Mouse (Mus musculus) lung, embryonic 14.5 days (tissue): ENCODE results near the gene Il1f5. TPM values are rescaled to one million over a fixed set of nuclear protein-coding genes. Genes with fewer than 3 reads are reported as not detected.

Source experiments
- ATAC-seq: fragments of 200-750 bp; cut with Nextera tagmentation; 2 replicates; pipeline ENCODE4 v1.8.0; 2017; ENCODE audit warnings: mild to moderate bottlenecking, moderate TSS enrichment, moderate library complexity; ENCODE audit not compliant: insufficient read depth
- DNase-seq: peaks from one replicate; pipeline ENCODE4 v3.0.0-alpha.2; 2015
- H3K27ac ChIP-seq: fragments of 300-500 bp; sonication (generic); 2 replicates; pipeline ENCODE4 v1.5.1; 2014; ENCODE audit warnings: low read depth, mild to moderate bottlenecking, moderate library complexity
- H3K27me3 ChIP-seq: fragments of 300-500 bp; sonication (generic); 2 replicates; pipeline ENCODE4 v1.6.1; 2014; ENCODE audit warnings: low read length, control low read depth; ENCODE audit not compliant: insufficient read depth
- H3K36me3 ChIP-seq: fragments of 300-500 bp; sonication (generic); 2 replicates; pipeline ENCODE4 v1.6.1; 2014; ENCODE audit warnings: control low read depth; ENCODE audit not compliant: insufficient read depth
- H3K4me1 ChIP-seq: fragments of 300-500 bp; sonication (generic); 2 replicates; pipeline ENCODE4 v1.6.1; 2014; ENCODE audit warnings: antibody characterized with exemption, control low read depth; ENCODE audit not compliant: insufficient read depth
- H3K4me2 ChIP-seq: fragments of 300-500 bp; sonication (generic); 2 replicates; pipeline ENCODE4 v1.6.1; 2014; ENCODE audit warnings: mild to moderate bottlenecking
- H3K4me3 ChIP-seq: fragments of 300-500 bp; sonication (generic); 2 replicates; pipeline ENCODE4 v1.5.1; 2014; ENCODE audit warnings: low read depth, low read length
- H3K9ac ChIP-seq: fragments of 300-500 bp; sonication (generic); 2 replicates; pipeline ENCODE4 v1.6.1; 2014
- H3K9me3 ChIP-seq: fragments of 300-500 bp; sonication (generic); 2 replicates; pipeline ENCODE4 v1.6.1; 2016; ENCODE audit warnings: low read depth, low read length, control low read depth
- CTCF ChIP-seq: IDR thresholded peaks from 2 replicates; pipeline ENCODE4 v1.5.1; 2016; ENCODE audit warnings: antibody characterized with exemption, low read depth
- WGBS: fragments of 180-500 bp; shearing (Covaris S2); extraction: QIAGEN DNeasy Blood & Tissue Kit; methylation state at CpG from one replicate; pipeline ENCODE4 v1.1.7; 2014; 5-methylcytosine and 5-hydroxymethylcytosine counted together
- polyA plus RNA-seq: library from polyadenylated mRNA; unstranded; fragments of >200 nt; fragmentation: Nextera tagmentation; extraction: Ambion mirVana; gene quantifications from 2 replicates; pipeline ENCODE4 v1.2.1, GENCODE M21; 2014

Gene Il1f5
- polyA plus RNA-seq: not detected in 2 replicates

DNA sequence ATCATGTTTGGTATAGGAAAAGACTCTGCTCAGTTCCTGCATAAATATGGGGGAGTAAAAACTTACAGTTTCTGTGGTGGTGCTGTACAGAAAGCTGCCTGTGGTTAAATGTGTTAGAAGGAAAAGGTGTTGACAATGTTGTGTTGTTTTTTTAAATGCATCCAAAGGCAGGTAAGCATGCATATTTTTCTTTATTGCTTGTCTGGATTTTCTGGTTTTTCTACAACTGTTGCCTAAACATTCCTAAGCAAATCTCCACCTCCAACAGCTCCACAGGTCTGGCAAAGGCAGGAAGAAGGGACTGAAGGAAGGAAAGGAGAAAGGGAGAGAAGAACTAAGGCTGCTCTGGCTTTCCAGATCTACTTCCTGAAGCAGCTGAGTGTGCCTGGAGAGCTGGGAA is at the start of gene Il1f5:
Il1f5 (plus strand) TSS at position 301 of the 400 bp plus-strand sequence.
- no peak for TF ChIP-seq CTCF

DNA sequence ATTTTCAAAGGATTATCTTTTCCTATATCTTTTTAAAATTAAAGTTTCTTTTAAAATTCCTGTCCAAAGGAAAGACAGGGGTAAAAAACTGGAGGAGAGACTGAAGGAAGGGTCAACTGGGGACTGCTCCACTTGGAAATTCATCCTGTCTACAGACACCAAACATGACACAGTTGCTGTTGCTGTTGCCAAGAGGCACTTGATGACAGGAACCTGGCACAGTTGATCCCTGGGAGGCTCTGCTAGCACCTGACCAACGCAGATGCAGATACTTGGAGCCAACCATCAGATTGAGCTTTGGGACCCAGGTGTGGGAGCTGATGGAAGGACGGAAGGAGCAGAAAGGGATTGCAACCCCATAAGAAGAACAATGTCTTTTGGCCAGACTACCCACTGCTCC is 49.6 kb upstream of the Il1f5 start:
- Histone ChIP-seq H3K4me3 (no peak overlapping the region), H3K4me1 (no peaks in the 10 kb centered on the region), H3K4me2 (no peak overlapping the region), H3K9me3 (no peaks in the 10 kb centered on the region), H3K9ac (no peak overlapping the region), H3K27ac (no peak overlapping the region), H3K36me3 (no peaks in the 10 kb centered on the region), H3K27me3 (no peaks in the 10 kb centered on the region)
- whole genome bisulfite sequencing: 66% methylated on average over 2 of the region's 2 CpGs
- no peak for TF ChIP-seq CTCF
- DNase-seq (no peak), ATAC-seq (no peak)

More for the DNA sequence above, at the start of gene Il1f5:
- no peak within 1 kb of the TSS for H3K4me2 ChIP-seq
- no peaks in the 10 kb centered on the region for H3K36me3 ChIP-seq
- DNase-seq (no peak), ATAC-seq (no peak)
- H3K4me3 ChIP-seq: no peak within 1 kb of the TSS
- H3K9ac ChIP-seq: no peak within 1 kb of the TSS
- H3K9me3 ChIP-seq: no peaks in the 10 kb centered on the region
- H3K27me3 ChIP-seq: no peaks in the 10 kb centered on the region
- H3K27ac ChIP-seq: no peak within 1 kb of the TSS
- no peaks in the 10 kb centered on the region for H3K4me1 ChIP-seq

DNA sequence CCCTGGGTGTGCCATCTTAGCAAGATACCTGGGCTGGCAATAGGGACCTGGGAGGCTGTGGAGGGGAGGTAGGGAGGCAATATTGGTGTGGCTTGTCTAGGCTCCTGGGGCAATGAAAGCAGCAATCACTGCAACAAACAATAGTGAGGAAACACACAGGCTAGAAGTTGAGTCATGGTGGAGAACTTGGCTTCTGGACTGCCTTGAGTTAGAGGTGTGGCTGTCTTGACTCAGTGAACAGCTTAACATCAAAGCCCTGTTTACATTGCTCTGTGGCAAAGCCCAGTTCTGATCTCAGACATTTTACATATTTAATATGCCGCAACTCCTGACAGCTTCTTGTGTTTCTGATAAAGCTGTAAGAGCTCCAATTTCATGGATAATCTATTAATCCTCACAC is 9.3 kb upstream of the Il1f5 start:
- ATAC-seq: no peak
- no peaks in the 10 kb centered on the region for H3K36me3 ChIP-seq
- no peaks in the 10 kb centered on the region for H3K27me3 ChIP-seq
- H3K9me3 ChIP-seq: no peaks in the 10 kb centered on the region
- no peaks in the 10 kb centered on the region for H3K4me1 ChIP-seq
- no peak overlapping the region for H3K4me3 ChIP-seq
- TF ChIP-seq CTCF: no peak
- WGBS: 73% methylated on average over 1 of the region's 1 CpGs
- no peak for DNase-seq
- no peak overlapping the region for H3K27ac ChIP-seq
- H3K9ac ChIP-seq: no peak overlapping the region
- H3K4me2 ChIP-seq: no peak overlapping the region

DNA sequence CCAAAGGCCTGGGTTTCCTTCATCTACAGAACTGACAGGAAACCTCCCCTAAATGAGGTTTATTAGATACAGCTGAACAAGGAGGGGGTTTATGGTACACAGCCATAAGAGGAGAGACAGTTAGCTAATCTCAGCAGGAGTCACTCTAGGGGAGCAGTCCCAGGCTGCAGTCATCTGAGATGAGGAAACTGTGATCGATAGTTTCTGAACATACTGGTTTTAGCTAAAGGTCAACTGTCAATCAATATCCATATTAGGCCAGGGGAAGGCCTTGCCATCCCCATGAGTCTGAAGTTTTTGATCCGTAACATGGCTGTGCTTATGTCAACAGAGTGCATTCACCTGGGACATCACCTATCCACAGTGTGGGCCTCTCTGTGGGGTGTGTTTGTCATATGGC is 3.1 kb upstream of the Il1f5 start:
- 72% methylated on average over 2 of the region's 2 CpGs for WGBS

DNA sequence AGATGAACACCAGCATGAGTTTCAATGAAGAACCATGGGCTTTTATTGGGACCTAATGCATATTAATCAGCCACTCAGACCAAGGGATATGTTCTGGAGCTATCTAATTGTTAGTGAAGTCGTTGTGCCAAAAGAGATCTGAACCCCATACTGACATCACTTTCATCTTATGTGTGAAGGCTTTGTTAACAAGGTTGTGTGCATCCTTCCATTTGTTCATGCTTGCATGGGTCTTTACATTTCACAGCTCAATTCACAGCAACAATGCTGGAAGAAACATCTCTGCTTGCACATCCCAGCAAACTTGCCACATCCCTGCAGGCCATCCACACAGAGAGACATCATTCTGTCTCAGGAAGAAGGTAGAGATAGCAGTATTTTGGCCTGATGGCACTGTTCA is 1.6 kb upstream of the Il1f5 start:
- TF ChIP-seq CTCF: no peak
- no peaks in the 10 kb centered on the region for H3K4me1 ChIP-seq
- no peak for DNase-seq
- no peaks in the 10 kb centered on the region for H3K9me3 ChIP-seq
- H3K4me3 ChIP-seq: no peak overlapping the region
- no peak for ATAC-seq
- H3K36me3 ChIP-seq: no peaks in the 10 kb centered on the region
- no peak overlapping the region for H3K4me2 ChIP-seq
- H3K9ac ChIP-seq: no peak overlapping the region
- no peak overlapping the region for H3K27ac ChIP-seq
- no peaks in the 10 kb centered on the region for H3K27me3 ChIP-seq
- 37% methylated on average over 1 of the region's 1 CpGs for WGBS

More for the DNA sequence above, 3.1 kb upstream of the Il1f5 start:
- Histone ChIP-seq H3K27me3 (no peaks in the 10 kb centered on the region), H3K27ac (no peak overlapping the region), H3K9ac (no peak overlapping the region), H3K9me3 (no peaks in the 10 kb centered on the region), H3K4me3 (no peak overlapping the region), H3K4me2 (no peak overlapping the region), H3K4me1 (no peaks in the 10 kb centered on the region), H3K36me3 (no peaks in the 10 kb centered on the region)
- ATAC-seq: no peak
- no peak for DNase-seq
- TF ChIP-seq CTCF: no peak

DNA sequence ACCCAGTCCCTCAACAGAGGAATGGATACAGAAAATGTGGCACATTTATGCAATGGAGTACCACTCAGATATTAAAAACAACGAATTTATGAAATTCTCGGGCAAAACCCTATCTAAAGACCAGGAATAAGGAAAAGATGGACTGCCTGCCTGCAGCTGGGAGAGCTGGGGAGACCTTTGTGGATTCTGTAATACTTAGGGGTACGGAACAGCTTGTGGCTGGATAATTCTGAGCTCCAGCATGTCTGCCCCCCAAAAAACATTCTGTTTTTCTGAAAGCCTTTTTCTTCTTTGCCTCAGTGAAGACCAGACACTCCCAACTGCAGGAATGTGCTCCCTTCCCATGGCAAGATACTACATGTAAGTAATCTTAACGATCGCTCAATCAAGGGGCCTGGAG is 14.1 kb downstream of the Il1f5 start, which contains the start of gene Il1f10:
Il1f10 (plus strand) TSS at position 301 of the 400 bp plus-strand sequence.
- no peaks in the 10 kb centered on the region for H3K4me1 ChIP-seq
- no peak within 1 kb of the TSS for H3K27ac ChIP-seq
- H3K9me3 ChIP-seq: no peaks in the 10 kb centered on the region
- WGBS: 76% methylated on average over 5 of the region's 5 CpGs
- H3K36me3 ChIP-seq: no peaks in the 10 kb centered on the region
- ATAC-seq: no peak
- no peak within 1 kb of the TSS for H3K4me3 ChIP-seq
- no peak within 1 kb of the TSS for H3K9ac ChIP-seq
- TF ChIP-seq CTCF: no peak
- DNase-seq: no peak
- no peak within 1 kb of the TSS for H3K4me2 ChIP-seq
- H3K27me3 ChIP-seq: no peaks in the 10 kb centered on the region

DNA sequence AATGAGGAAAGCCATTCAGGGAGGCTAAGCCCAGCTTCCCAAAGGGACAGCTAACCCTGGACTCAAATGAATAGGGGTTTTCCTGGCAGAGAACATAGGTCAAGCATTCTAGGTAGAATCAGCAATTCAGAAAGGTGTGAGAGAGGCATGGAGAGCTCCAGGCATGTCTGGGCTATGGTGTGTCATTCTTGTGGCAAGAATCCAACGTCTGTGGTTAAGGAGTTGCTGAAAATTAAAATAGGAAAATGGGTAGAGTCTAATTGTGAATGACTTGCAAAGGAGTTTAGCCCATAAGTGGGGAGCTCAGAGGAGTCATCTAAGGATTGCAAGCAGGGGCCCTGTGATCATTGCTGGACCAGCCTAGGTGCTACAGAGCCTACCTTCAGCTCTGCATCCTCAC is 17.9 kb downstream of the Il1f5 start:
- H3K4me3 ChIP-seq: no peak overlapping the region
- H3K9ac ChIP-seq: no peak overlapping the region
- 36% methylated on average over 1 of the region's 1 CpGs for WGBS
- no peaks in the 10 kb centered on the region for H3K4me1 ChIP-seq
- no peaks in the 10 kb centered on the region for H3K36me3 ChIP-seq
- H3K9me3 ChIP-seq: no peaks in the 10 kb centered on the region
- no peak overlapping the region for H3K27ac ChIP-seq
- no peak for TF ChIP-seq CTCF
- DNase-seq (no peak), ATAC-seq (no peak)
- H3K27me3 ChIP-seq: no peaks in the 10 kb centered on the region
- H3K4me2 ChIP-seq: no peak overlapping the region

DNA sequence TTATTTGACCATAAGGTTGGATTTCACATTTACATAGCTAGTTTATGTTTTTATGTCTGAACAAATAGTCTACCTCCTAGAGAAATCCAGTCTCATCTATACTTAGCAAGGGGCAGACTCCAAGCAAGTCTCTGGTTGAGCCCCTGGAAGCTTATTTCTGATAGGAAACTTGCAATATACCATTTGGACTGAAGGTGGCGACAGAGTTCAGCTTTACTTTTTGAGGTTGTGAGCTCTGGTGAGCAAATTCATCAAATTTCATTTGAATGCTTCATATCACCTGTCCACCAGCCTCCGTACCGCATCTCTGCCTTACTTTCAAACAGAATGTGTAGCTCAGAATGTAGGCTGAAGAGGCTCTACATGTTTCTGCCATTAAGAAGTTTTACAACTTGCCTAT is 20.1 kb downstream of the Il1f5 start:
- H3K27me3 ChIP-seq: no peaks in the 10 kb centered on the region
- no peak overlapping the region for H3K4me3 ChIP-seq
- TF ChIP-seq CTCF: peak; percentile 81
- no peaks in the 10 kb centered on the region for H3K9me3 ChIP-seq
- H3K4me2 ChIP-seq: no peak overlapping the region
- ATAC-seq (no peak), DNase-seq (peak; percentile 89)
- no peak overlapping the region for H3K27ac ChIP-seq
- no peak overlapping the region for H3K9ac ChIP-seq
- H3K4me1 ChIP-seq: no peaks in the 10 kb centered on the region
- WGBS: 8% methylated on average over 3 of the region's 3 CpGs
- H3K36me3 ChIP-seq: no peaks in the 10 kb centered on the region
